Mouse (Mus musculus): ENCODE measurements around the gene Ccnd1. TPM values are rescaled to one million over a fixed set of nuclear protein-coding genes. Genes with fewer than 3 reads are reported as not detected.

The Ccnd1 gene
- polyA plus RNA-seq, 1 experiment from 2014 or later: 59.0 TPM

GRCm38 (mm10) chr7:144970997-144971768 is 31.5 kb upstream of the Ccnd1 start:
- peak; percentile 79 for ATAC-seq (ENCODE audit: insufficient read depth, low FRiP score)

GRCm38 (mm10) chr7:144965893-144966292 is 26.2 kb upstream of the Ccnd1 start:
- ATAC-seq (ENCODE audit: insufficient read depth, low FRiP score): no peak
- H3K36me3 ChIP-seq (ENCODE audit: control insufficient read depth, insufficient read depth, low read length): no peaks in the 10 kb centered on the region
- H3K9me3 ChIP-seq (replicated peaks; ENCODE audit: control insufficient read depth, low read length): no peaks in the 10 kb centered on the region
- no peaks in the 10 kb centered on the region for H3K4me1 ChIP-seq (ENCODE audit: control insufficient read depth, insufficient read depth, low read length)
- H3K9ac ChIP-seq (ENCODE audit: low read length): no peak overlapping the region
- no peak overlapping the region for H3K4me3 ChIP-seq (replicated peaks; ENCODE audit: low read length)
- H3K27ac ChIP-seq (ENCODE audit: low read length): no peak overlapping the region
- WGBS: 64% methylated on average over 5 of the region's 5 CpGs
- no peaks in the 10 kb centered on the region for H3K27me3 ChIP-seq (ENCODE audit: control insufficient read depth, insufficient read depth, low read length)
- H3K4me2 ChIP-seq (ENCODE audit: low read depth, low read length): no peak overlapping the region

More at GRCm38 (mm10) chr7:144970997-144971768, 31.5 kb upstream of the Ccnd1 start:
- no peaks in the 10 kb centered on the region for H3K27me3 ChIP-seq (ENCODE audit: control insufficient read depth, insufficient read depth, low read length)
- H3K9ac ChIP-seq (ENCODE audit: low read length): no peak overlapping the region
- H3K9me3 ChIP-seq (replicated peaks; ENCODE audit: control insufficient read depth, low read length): no peaks in the 10 kb centered on the region
- no peaks in the 10 kb centered on the region for H3K4me1 ChIP-seq (ENCODE audit: control insufficient read depth, insufficient read depth, low read length)
- peak overlapping the region; percentile 17; the same call in 1 of the 2 replicates for H3K27ac ChIP-seq (ENCODE audit: low read length)
- no peak overlapping the region for H3K4me3 ChIP-seq (replicated peaks; ENCODE audit: low read length)
- no peak overlapping the region for H3K4me2 ChIP-seq (ENCODE audit: low read depth, low read length)
- WGBS: 53% methylated on average over 8 of the region's 8 CpGs
- no peaks in the 10 kb centered on the region for H3K36me3 ChIP-seq (ENCODE audit: control insufficient read depth, insufficient read depth, low read length)

- H3K4me3 ChIP-seq (replicated peaks; ENCODE audit: low read length): no peak overlapping the region
- no peaks in the 10 kb centered on the region for H3K9me3 ChIP-seq (replicated peaks; ENCODE audit: control insufficient read depth, low read length)
- no peak for ATAC-seq (ENCODE audit: insufficient read depth, low FRiP score)
- WGBS: 72% methylated on average over 4 of the region's 4 CpGs
- H3K4me1 ChIP-seq (ENCODE audit: control insufficient read depth, insufficient read depth, low read length): no peaks in the 10 kb centered on the region
- H3K9ac ChIP-seq (ENCODE audit: low read length): no peak overlapping the region
- no peak overlapping the region for H3K27ac ChIP-seq (ENCODE audit: low read length)
- no peaks in the 10 kb centered on the region for H3K27me3 ChIP-seq (ENCODE audit: control insufficient read depth, insufficient read depth, low read length)
- H3K4me2 ChIP-seq (ENCODE audit: low read depth, low read length): no peak overlapping the region
- H3K36me3 ChIP-seq (ENCODE audit: control insufficient read depth, insufficient read depth, low read length): no peaks in the 10 kb centered on the region
These were observed 24.6 kb upstream of the Ccnd1 start for GRCm38 (mm10) chr7:144964316-144964715.

GRCm38 (mm10) chr7:144963911-144964310 is 24.2 kb upstream of the Ccnd1 start:
- Histone ChIP-seq H3K9ac (ENCODE audit: low read length) (no peak overlapping the region), H3K9me3 (replicated peaks; ENCODE audit: control insufficient read depth, low read length) (no peaks in the 10 kb centered on the region), H3K27me3 (ENCODE audit: control insufficient read depth, insufficient read depth, low read length) (no peaks in the 10 kb centered on the region), H3K4me3 (replicated peaks; ENCODE audit: low read length) (no peak overlapping the region), H3K4me1 (ENCODE audit: control insufficient read depth, insufficient read depth, low read length) (no peaks in the 10 kb centered on the region), H3K27ac (ENCODE audit: low read length) (no peak overlapping the region), H3K4me2 (ENCODE audit: low read depth, low read length) (no peak overlapping the region), H3K36me3 (ENCODE audit: control insufficient read depth, insufficient read depth, low read length) (no peaks in the 10 kb centered on the region)
- no peak for ATAC-seq (ENCODE audit: insufficient read depth, low FRiP score)
- 84% methylated on average over 1 of the region's 1 CpGs for WGBS

- Histone ChIP-seq H3K36me3 (ENCODE audit: control insufficient read depth, insufficient read depth, low read length) (no peaks in the 10 kb centered on the region), H3K4me3 (replicated peaks; ENCODE audit: low read length) (no peak overlapping the region), H3K27ac (ENCODE audit: low read length) (no peak overlapping the region), H3K9me3 (replicated peaks; ENCODE audit: control insufficient read depth, low read length) (no peaks in the 10 kb centered on the region), H3K4me1 (ENCODE audit: control insufficient read depth, insufficient read depth, low read length) (peaks cover 5% of the 10 kb centered on the region; the same call in 1 of the 2 replicates), H3K9ac (ENCODE audit: low read length) (no peak overlapping the region), H3K27me3 (ENCODE audit: control insufficient read depth, insufficient read depth, low read length) (no peaks in the 10 kb centered on the region), H3K4me2 (ENCODE audit: low read depth, low read length) (no peak overlapping the region)
- WGBS: 48% methylated on average over 12 of the region's 12 CpGs
- no peak for ATAC-seq (ENCODE audit: insufficient read depth, low FRiP score)
These were observed 19.0 kb upstream of the Ccnd1 start for GRCm38 (mm10) chr7:144958509-144959395.

GRCm38 (mm10) chr7:144943254-144943653 is 3.5 kb upstream of the Ccnd1 start:
- WGBS: under 1% methylated on average over 45 of the region's 45 CpGs
- Histone ChIP-seq H3K9me3 (replicated peaks; ENCODE audit: control insufficient read depth, low read length) (no peaks in the 10 kb centered on the region), H3K4me2 (ENCODE audit: low read depth, low read length) (peak overlapping the region; percentile 98), H3K36me3 (ENCODE audit: control insufficient read depth, insufficient read depth, low read length) (no peaks in the 10 kb centered on the region), H3K27me3 (ENCODE audit: control insufficient read depth, insufficient read depth, low read length) (no peaks in the 10 kb centered on the region), H3K27ac (ENCODE audit: low read length) (no peak overlapping the region), H3K4me3 (replicated peaks; ENCODE audit: low read length) (peak overlapping the region; percentile 62), H3K9ac (ENCODE audit: low read length) (peak overlapping the region; percentile 65), H3K4me1 (ENCODE audit: control insufficient read depth, insufficient read depth, low read length) (peaks cover 24% of the 10 kb centered on the region)
- ATAC-seq (ENCODE audit: insufficient read depth, low FRiP score): peak; percentile 22

- Histone ChIP-seq H3K9me3 (replicated peaks; ENCODE audit: control insufficient read depth, low read length) (no peaks in the 10 kb centered on the region), H3K27ac (ENCODE audit: low read length) (no peak overlapping the region), H3K4me1 (ENCODE audit: control insufficient read depth, insufficient read depth, low read length) (peaks cover 24% of the 10 kb centered on the region), H3K9ac (ENCODE audit: low read length) (peak overlapping the region; percentile 65), H3K27me3 (ENCODE audit: control insufficient read depth, insufficient read depth, low read length) (no peaks in the 10 kb centered on the region), H3K36me3 (ENCODE audit: control insufficient read depth, insufficient read depth, low read length) (no peaks in the 10 kb centered on the region), H3K4me3 (replicated peaks; ENCODE audit: low read length) (peak overlapping the region; percentile 62), H3K4me2 (ENCODE audit: low read depth, low read length) (peak overlapping the region; percentile 98)
- no peak for ATAC-seq (ENCODE audit: insufficient read depth, low FRiP score)
- 1% methylated on average over 20 of the region's 20 CpGs for WGBS
These were observed 3.0 kb upstream of the Ccnd1 start for GRCm38 (mm10) chr7:144942744-144943135.

- Histone ChIP-seq H3K36me3 (ENCODE audit: control insufficient read depth, insufficient read depth, low read length) (no peaks in the 10 kb centered on the region), H3K27ac (ENCODE audit: low read length) (peak overlapping the region; percentile 72), H3K4me3 (replicated peaks; ENCODE audit: low read length) (peak overlapping the region; percentile 62), H3K4me1 (ENCODE audit: control insufficient read depth, insufficient read depth, low read length) (peaks cover 24% of the 10 kb centered on the region), H3K4me2 (ENCODE audit: low read depth, low read length) (peak overlapping the region; percentile 98), H3K9me3 (replicated peaks; ENCODE audit: control insufficient read depth, low read length) (no peaks in the 10 kb centered on the region), H3K27me3 (ENCODE audit: control insufficient read depth, insufficient read depth, low read length) (no peaks in the 10 kb centered on the region), H3K9ac (ENCODE audit: low read length) (peak overlapping the region; percentile 65)
- WGBS: under 1% methylated on average over 35 of the region's 35 CpGs
- ATAC-seq (ENCODE audit: insufficient read depth, low FRiP score): no peak
These were observed 2.5 kb upstream of the Ccnd1 start for GRCm38 (mm10) chr7:144942071-144942743.
